Mouse (Mus musculus): Measurements from ENCODE around the gene Serpina9. TPM values are rescaled to one million over a fixed set of nuclear protein-coding genes. Genes with fewer than 3 reads are reported as not detected.

Serpina9 gene
- polyA plus RNA-seq, 1 experiment from 2014 or later: not detected

Other genes starting within 250 kb of the Serpina9 start
- gene Serpina1d, start 240.2 kb downstream of the Serpina9 start, polyA plus RNA-seq (2018): not detected in 3 replicates
- not detected in 3 replicates for gene Serpina1b, start 183.4 kb downstream of the Serpina9 start, polyA plus RNA-seq (2018)
- not detected in 3 replicates for gene Serpina1a, start 150.2 kb downstream of the Serpina9 start, polyA plus RNA-seq (2018)
- gene Serpina1c, start 108.9 kb downstream of the Serpina9 start, polyA plus RNA-seq (2018): not detected in 3 replicates
- gene Serpina1e, start 54.8 kb downstream of the Serpina9 start, polyA plus RNA-seq (2018): not detected in 3 replicates
- gene Serpina11, start 23.8 kb downstream of the Serpina9 start, polyA plus RNA-seq (2018): not detected in 3 replicates
- gene Serpina12, start 30.7 kb upstream of the Serpina9 start, polyA plus RNA-seq (2018): not detected in 3 replicates
- not detected in 3 replicates for gene Serpina5, start 87.4 kb upstream of the Serpina9 start, polyA plus RNA-seq (2018)
- not detected in 3 replicates for gene Serpina3a, start 99.0 kb upstream of the Serpina9 start, polyA plus RNA-seq (2018)
- 0.14 TPM in 1 of 3 replicates, not detected in the others for gene Serpina3b, start 114.2 kb upstream of the Serpina9 start, polyA plus RNA-seq (2018)
- gene Serpina3c, start 140.1 kb upstream of the Serpina9 start, polyA plus RNA-seq (2018): not detected in 3 replicates
- gene Serpina3f, start 200.8 kb upstream of the Serpina9 start, polyA plus RNA-seq (2018): 0.31 to 2.0 TPM (median 0.44 TPM) in 3 replicates
- gene Serpina3g, start 222.5 kb upstream of the Serpina9 start, polyA plus RNA-seq (2018): 1.4 to 6.2 TPM (median 1.5 TPM) in 3 replicates
- gene Serpina3i, start 249.4 kb upstream of the Serpina9 start, polyA plus RNA-seq (2018): not detected in 3 replicates